Mouse (Mus musculus) left cerebral cortex, adult 9 months (tissue): ENCODE measurements around the gene Gak.

Source experiments
- DNase-seq, 2 experiments: peaks; one replicate each; pipeline ENCODE4 v3.0.0; 2022; ENCODE audit warnings: low spot score in 2 of 2

Gene Gak

DNA sequence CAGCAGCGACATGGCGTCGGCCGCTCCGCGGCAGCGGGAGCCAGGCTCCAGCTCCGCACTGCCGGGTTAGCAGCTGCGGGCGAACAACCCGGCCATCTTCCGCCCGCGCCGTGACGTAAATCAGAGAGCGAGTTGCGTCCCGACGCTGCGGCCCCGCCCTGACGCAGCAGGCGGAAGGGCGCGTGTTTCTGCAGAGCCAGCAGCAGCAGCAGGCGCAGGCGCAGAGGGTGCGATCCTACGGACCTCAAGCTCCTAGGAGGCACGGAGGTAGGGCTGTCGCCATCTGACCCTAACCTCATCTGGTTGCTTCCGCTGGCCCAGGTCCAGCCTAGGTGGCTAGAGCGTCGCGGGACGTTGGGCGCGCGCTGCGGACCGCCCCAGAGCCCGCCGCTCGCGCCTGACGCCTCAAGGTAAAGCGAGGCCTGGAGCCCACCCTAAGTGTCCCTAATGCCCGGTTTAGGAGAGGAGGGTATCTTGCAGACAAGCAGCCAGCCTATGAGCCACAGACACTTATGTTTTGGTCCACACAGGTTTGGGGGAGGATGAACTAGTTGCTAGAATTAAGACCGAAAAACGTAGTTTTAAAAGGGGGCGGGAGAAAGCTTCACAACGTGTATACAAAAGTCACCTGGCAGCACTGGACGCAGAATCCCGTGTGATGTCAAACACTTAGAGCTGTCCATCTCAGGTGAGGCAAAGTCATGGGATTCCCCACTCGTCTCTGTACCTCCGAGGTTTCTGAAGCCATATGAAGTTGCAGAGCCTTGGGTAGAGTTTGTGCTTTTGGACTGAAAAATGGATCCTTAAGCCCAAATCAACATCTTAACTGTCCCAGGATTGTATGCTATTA is at the start of gene Gak, which contains the start of gene Tmem175:
Gene Gak, minus strand, starts transcription at position 122 of the 850 bp plus-strand sequence.
Gene Tmem175, plus strand, starts transcription at position 137 of the 850 bp plus-strand sequence.
- peak; percentile 81 to 89 for DNase-seq

- no peak for DNase-seq
These were observed 48.8 kb upstream of the Gak start for GRCm38 (mm10) chr5:108678296-108678854.

DNA sequence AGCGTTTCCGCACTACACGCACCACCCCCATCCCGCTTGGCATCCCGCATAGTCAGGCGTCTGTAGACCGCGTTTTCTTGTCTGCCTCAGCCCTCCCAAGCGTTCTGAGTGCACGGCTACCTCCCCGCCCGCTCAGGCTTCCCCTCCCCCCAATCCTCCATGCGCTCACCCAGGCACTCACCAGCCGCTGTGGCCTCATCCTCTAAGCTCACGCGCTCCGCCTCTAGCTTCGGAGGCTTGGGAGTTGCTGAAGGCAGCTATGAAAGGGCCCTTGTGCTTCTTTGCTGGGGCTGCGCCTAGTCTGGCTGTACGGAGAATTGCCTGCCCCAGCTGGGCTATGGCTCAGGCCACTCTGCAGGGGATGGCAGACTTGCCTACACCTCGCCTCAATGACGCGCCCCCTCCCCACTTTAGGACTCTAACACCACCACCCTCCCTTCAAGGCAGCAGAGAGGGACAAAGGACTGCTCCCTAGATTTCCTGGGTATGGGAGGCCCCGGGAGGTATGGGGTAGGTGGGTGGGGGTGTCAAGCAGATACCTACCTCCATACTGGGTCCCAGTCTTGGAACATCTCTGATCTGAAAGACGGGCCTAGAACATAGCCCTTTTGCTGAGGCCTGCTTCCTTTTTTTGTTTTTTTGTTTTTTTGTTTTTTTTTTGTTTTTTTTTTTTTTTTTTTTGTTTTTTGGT is 48.2 kb upstream of the Gak start:
- peak in 1 of 2 experiments; percentile 86 for DNase-seq

- no peak for DNase-seq
These were observed 47.4 kb upstream of the Gak start for GRCm38 (mm10) chr5:108676772-108677498.

- DNase-seq: no peak
These were observed 45.8 kb upstream of the Gak start, which contains the start of gene Slc26a1 for GRCm38 (mm10) chr5:108675251-108675816. TSS of gene Slc26a1 (minus strand) at chr5:108675569.

DNA sequence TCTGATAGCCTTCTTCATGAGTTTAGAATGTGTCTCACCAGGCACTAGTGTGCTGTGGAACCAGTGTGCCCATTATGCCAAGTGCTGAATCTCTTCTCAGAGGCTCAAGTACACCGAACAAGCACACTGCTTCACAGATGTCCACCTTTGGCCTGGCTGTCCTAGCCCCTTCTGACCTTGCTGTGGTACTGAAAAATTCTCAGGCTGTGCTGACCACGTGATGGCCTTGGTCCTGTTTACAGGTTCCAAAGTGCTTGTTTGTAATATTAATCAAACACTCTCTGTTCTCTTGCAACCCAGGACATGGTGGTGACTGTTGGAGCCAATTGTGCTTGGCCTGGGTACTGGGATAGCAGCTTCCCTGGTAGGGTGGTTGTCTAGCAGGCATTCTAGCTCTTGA is 45.1 kb upstream of the Gak start:
- no peak for DNase-seq

GRCm38 (mm10) chr5:108671757-108672156 is 42.2 kb upstream of the Gak start:
- no peak for DNase-seq

DNA sequence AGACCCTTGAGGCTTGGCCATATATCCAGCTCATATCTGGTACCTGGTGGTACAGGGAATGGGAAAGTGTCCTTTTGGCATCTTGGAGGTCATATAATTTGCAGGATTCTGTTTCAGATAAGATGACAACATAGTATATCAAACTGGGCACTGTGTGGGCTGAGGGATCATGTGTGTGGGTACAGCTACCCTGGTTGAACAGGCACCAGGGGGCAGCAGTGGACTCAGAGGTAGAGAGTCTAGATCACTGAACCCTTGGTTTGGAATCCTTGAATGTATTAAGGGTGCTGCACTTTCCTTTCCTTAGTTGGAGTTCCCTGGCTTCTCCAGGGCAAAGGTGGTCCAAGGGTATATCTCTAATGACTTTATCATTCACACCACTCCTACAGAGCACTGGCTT is 41.2 kb upstream of the Gak start:
- peak in 1 of 2 experiments; percentile 49 for DNase-seq

DNA sequence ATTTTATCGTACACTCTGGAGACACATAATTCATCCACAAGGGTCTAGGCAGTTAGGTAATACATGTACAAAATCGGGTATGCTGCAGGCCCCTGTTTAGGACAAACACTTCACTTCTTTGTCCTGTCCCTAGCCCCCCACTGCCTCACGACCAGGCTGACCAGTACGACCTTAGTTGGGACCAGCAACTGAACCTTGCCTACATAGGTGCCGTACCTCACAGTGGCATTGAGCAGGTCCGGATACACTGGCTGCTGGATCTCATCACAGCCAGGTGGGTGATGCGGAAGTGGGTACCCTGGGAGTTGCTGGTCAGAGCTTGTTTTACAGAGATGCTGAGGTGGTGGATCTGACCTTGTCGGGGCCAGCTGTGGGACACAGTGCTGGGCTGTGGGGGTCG is 40.4 kb upstream of the Gak start:
- no peak for DNase-seq

- DNase-seq: peak; percentile 74 to 93
These were observed 39.7 kb upstream of the Gak start, which contains the start of gene Dgkq for GRCm38 (mm10) chr5:108668977-108669936. TSS of gene Dgkq (minus strand) at chr5:108669672.

GRCm38 (mm10) chr5:108668387-108668932 is 38.9 kb upstream of the Gak start:
- DNase-seq: no peak

GRCm38 (mm10) chr5:108667370-108667769 is 37.8 kb upstream of the Gak start:
- no peak for DNase-seq

DNA sequence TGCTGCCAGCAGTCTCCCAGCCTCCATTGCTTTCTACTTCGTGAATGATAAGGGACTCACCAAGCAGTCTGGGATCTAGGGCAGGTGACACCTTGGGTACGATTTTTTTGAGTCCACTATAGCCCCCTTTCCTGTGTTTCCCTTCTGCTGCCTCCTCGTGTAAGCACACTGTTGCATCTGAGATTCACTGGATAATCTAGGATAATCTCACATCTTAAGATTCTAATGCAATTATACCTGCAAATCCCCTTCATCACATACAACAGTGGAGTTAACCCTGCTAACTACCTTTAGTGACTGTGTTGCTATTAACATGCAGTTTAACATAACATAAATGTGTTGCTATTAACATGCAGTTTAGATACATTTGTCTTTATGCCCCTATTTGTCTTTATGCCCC is 35.5 kb upstream of the Gak start:
- DNase-seq: no peak

- DNase-seq: no peak
These were observed 33.2 kb upstream of the Gak start for GRCm38 (mm10) chr5:108662772-108663171.

DNA sequence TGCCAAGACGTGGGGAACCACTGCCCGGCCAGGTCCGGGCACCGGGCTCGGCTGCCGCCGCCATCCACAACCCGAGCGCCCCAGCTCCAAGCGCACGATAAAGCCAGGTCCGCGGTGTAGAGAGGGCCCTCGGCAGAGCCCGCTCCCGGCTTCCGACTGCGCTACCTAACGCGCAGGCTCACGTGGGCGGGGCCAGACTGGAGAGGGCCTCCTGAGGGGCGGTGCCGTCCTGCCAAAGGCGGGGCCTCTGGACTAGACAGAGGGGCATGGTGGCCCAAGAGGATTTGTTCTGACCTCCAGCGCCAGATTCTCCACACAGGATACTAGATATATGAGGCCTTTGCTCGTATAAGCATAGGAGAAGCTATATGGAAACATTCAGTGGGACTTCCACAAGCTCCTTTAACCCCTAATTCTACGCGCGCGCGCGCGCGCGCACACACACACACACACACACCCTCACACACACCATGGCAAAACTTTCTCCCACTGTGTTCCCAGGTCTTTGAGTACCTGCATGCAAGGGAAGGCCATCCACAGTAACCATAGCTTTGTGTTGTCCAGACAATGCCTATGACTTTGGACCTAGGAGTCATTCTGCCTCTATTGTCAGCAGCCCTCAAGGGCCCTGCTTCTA is 31.2 kb upstream of the Gak start:
- peak; percentile 74 to 91 for DNase-seq

GRCm38 (mm10) chr5:108659698-108660631 is 30.4 kb upstream of the Gak start, which contains the start of gene Idua:
TSS of gene Idua (plus strand) at chr5:108660331.
- DNase-seq: no peak

DNA sequence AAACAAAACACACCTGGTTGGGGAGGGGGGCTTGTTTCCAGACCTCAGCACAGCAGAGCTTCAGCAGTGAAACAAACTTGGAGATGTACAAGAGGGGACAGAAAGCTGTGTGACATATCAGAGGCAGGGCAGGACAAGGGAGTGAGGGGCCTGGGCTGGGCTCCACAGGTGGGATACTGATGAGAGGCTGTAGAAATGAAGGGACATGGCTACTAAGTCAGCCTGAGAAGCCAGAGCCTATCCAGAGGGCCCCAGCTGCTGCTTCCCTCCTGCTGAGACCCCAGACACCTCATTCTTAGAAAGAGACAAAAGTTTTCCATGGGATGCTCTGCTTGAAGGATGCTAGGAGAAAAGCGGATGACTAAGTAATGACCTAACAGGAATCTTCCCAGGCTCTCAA is 29.1 kb upstream of the Gak start:
- no peak for DNase-seq

DNA sequence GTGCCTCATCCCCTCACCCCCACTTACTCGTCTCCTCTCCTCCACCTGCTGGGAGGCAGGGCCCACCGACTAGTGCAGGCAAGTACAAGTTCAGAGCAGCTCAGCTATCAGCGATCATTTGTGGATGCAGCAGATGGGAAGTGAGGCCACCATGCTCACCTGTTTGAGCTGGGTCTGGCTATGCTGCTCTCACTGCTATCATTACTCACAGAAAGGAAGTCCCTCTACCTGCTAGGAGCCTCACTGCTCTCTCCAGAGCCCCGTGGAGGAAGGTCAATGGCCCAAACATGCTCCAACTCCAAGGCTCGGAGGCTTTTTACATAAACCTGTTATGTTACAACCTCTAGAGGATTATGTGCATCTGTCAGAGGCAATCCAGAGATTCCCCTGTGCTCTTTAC is 27.9 kb upstream of the Gak start:
- no peak for DNase-seq
